Mouse (Mus musculus): ENCODE measurements around the gene Ltbp1. TPM values are rescaled to one million over a fixed set of nuclear protein-coding genes. Genes with fewer than 3 reads are reported as not detected.

The Ltbp1 gene
- polyA plus RNA-seq, 1 experiment from 2014 or later = 6.7 TPM

DNA sequence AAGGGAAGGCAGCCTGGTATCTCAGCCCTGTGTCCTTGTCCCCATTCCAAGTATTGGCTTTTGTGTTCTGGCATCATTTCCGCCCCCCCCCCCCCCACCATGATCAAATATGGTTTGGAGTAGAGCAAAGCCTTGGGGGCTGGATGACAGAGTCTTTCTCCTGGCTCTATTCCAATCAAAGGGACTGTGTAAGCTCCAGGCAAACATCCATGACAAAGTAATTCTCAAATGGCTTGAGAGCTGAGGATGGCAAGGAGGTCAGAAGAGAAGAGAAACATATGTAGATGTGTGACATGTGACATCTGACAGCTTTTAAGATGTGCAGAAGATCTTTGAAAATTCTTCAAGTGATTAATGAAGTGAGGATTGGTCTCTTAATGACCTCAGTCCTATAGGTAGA lies 22.5 kb upstream of the Ltbp1 start:
- WGBS = 71% methylated on average over 1 of the region's 1 CpGs
- no peaks in the 10 kb centered on the region for H3K9me3 ChIP-seq

GRCm38 (mm10) chr17:74984071-74984470 lies 21.3 kb upstream of the Ltbp1 start:
- no peak for ATAC-seq (ENCODE audit: low FRiP score, low read depth)
- Histone ChIP-seq H3K27me3 (no peaks in the 10 kb centered on the region), H3K27ac (replicated peaks) (no peak overlapping the region), H3K9ac (replicated peaks) (no peak overlapping the region), H3K36me3 (no peaks in the 10 kb centered on the region), H3K4me2 (replicated peaks) (no peak overlapping the region), H3K9me3 (no peaks in the 10 kb centered on the region), H3K4me3 (no peak overlapping the region), H3K4me1 (no peaks in the 10 kb centered on the region)
- 70% methylated on average over 1 of the region's 1 CpGs for WGBS

More for the DNA sequence above, 22.5 kb upstream of the Ltbp1 start:
- no peak for ATAC-seq (ENCODE audit: low FRiP score, low read depth)
- Histone ChIP-seq H3K9ac (replicated peaks) (no peak overlapping the region), H3K27ac (replicated peaks) (no peak overlapping the region), H3K4me3 (no peak overlapping the region), H3K4me1 (no peaks in the 10 kb centered on the region), H3K36me3 (no peaks in the 10 kb centered on the region), H3K4me2 (replicated peaks) (no peak overlapping the region), H3K27me3 (no peaks in the 10 kb centered on the region)

DNA sequence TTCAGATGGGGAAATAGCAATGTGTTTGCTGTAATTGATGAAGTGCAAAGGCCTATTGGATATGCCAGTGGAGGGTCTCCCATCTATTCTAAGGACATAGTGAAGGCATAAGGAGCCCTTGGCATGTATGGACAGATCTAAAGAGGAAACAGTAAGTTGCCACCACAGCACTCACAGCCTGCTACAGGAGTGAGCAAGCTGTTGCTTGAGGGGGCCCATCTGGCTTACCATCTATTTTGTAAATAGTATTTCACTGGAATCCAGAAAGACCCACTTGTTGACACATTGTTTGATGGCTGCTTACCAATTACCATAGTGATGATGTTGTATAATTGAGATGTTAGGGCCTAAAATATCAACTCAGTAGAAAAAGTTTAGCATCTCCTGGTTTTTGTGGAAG lies 20.7 kb upstream of the Ltbp1 start:
- Histone ChIP-seq H3K36me3 (no peaks in the 10 kb centered on the region), H3K4me1 (no peaks in the 10 kb centered on the region), H3K4me2 (replicated peaks) (no peak overlapping the region), H3K9ac (replicated peaks) (no peak overlapping the region), H3K27me3 (no peaks in the 10 kb centered on the region), H3K4me3 (no peak overlapping the region), H3K9me3 (no peaks in the 10 kb centered on the region), H3K27ac (replicated peaks) (no peak overlapping the region)
- ATAC-seq (ENCODE audit: low FRiP score, low read depth) = no peak

DNA sequence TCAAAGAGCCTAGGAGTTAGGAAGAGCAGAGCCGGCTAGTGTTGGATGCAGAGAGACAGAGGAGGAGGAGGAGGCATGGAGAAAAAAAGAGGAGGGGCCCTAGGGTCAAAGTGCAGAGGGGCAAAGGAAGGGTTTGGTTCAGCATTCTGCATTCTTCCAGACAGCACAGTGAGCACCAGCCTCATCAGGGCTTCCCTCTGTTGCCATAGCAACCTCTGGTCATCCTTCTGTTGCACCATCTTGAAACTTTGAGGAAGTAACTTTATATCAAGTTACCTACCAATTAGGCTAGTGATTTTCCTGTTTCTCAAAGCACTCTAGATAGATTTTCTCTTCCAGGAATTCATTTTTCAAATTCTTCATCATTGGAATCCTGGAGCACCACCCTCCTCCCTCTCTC lies 18.3 kb upstream of the Ltbp1 start:
- WGBS = 36% methylated on average over 1 of the region's 1 CpGs
- H3K9me3 ChIP-seq = no peaks in the 10 kb centered on the region
- no peak overlapping the region for H3K4me3 ChIP-seq
- H3K36me3 ChIP-seq = no peaks in the 10 kb centered on the region
- ATAC-seq (ENCODE audit: low FRiP score, low read depth) = no peak
- no peaks in the 10 kb centered on the region for H3K4me1 ChIP-seq
- no peak overlapping the region for H3K9ac ChIP-seq (replicated peaks)
- no peak overlapping the region for H3K27ac ChIP-seq (replicated peaks)
- H3K4me2 ChIP-seq (replicated peaks) = no peak overlapping the region
- 0 out of 2 replicates have a peak, but pooled peaks cover 4% of the 10 kb centered on the region for H3K27me3 ChIP-seq

- WGBS = 91% methylated on average over 4 of the region's 4 CpGs
- ATAC-seq (ENCODE audit: low FRiP score, low read depth) = no peak
Measured at GRCm38 (mm10) chr17:74989691-74990090, 15.7 kb upstream of the Ltbp1 start.

DNA sequence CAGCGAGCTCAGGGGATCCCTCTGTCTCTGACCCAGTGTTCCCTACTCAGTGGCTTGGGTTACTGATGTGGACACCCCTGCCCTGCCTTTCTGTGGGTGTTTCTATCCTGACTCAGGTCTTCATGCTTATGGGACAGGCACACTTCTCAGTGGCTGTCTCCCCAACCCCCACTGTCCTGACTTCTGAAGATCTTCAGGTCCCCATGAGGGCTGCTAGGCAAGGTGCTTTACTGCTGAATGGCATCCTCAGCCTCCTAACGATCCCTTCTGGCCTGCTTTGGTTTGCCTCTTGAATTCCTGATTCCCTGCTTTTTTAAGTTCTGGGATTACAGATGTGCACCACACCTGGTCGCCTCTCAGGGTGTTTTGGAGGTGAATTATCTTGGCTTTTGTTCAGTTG lies 14.8 kb upstream of the Ltbp1 start:
- 86% methylated on average over 3 of the region's 3 CpGs for WGBS
- no peaks in the 10 kb centered on the region for H3K9me3 ChIP-seq
- ATAC-seq (ENCODE audit: low FRiP score, low read depth) = no peak
- H3K27ac ChIP-seq (replicated peaks) = no peak overlapping the region
- H3K9ac ChIP-seq (replicated peaks) = no peak overlapping the region
- H3K4me2 ChIP-seq (replicated peaks) = no peak overlapping the region
- peaks cover 7% of the 10 kb centered on the region; the same call in 1 of the 2 replicates for H3K27me3 ChIP-seq
- no peaks in the 10 kb centered on the region for H3K36me3 ChIP-seq
- no peak overlapping the region for H3K4me3 ChIP-seq
- peaks cover 15% of the 10 kb centered on the region for H3K4me1 ChIP-seq

More at GRCm38 (mm10) chr17:74989691-74990090, 15.7 kb upstream of the Ltbp1 start:
- Histone ChIP-seq H3K36me3 (no peaks in the 10 kb centered on the region), H3K4me1 (peaks cover 8% of the 10 kb centered on the region), H3K27ac (replicated peaks) (no peak overlapping the region), H3K4me2 (replicated peaks) (no peak overlapping the region), H3K4me3 (no peak overlapping the region), H3K9me3 (no peaks in the 10 kb centered on the region), H3K9ac (replicated peaks) (no peak overlapping the region), H3K27me3 (peaks cover 7% of the 10 kb centered on the region; the same call in 1 of the 2 replicates)

DNA sequence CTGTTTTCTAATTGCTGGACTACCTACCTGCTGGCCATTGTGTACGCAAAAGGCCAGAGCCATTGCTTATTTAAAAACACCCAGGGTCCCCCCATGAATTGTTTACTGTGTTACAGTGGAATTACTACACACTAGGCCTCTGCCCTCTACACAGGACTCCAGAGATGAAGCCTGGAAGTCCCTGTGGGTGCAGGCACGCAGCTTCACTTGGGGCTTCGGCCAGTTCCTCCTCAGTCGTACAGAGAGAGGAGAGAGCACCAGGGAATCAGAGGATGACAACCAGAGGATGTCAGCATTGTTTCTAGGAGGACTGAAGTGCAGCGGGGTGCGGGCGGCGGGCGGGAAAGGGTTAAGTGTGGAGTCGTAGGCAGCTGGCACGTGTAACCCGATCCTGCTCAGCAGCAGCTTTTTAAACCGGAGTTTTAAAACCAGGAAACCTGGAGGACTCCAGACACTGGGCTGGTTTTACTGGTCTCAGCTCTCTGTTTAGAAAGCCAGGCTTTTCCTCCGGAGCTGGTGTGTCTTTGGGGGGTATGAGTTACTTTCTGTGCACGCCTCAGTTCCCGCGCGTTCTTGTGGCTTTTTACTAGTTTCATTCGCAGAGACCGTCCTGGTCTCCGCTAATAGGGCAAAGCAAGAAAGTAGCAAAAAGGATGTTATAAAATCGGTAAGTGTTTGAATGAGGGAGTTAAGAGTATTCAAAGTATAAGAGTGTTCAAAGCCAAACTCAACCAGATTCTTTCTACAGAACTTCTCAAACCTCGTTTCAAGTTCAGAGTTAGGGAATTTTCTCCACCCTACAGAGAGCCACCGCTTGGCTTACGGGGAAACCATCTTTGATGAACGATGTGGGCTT lies 11.4 kb upstream of the Ltbp1 start:
- peak overlapping the region; percentile 29 for H3K9ac ChIP-seq (replicated peaks)
- ATAC-seq (ENCODE audit: low FRiP score, low read depth) = peak; percentile 83
- H3K4me1 ChIP-seq = peaks cover 15% of the 10 kb centered on the region
- WGBS = 2% methylated on average over 26 of the region's 26 CpGs
- H3K27me3 ChIP-seq = peaks cover 7% of the 10 kb centered on the region; the same call in 1 of the 2 replicates
- H3K27ac ChIP-seq (replicated peaks) = peak overlapping the region; percentile 50; the same call in 1 of the 2 replicates
- H3K9me3 ChIP-seq = no peaks in the 10 kb centered on the region
- no peaks in the 10 kb centered on the region for H3K36me3 ChIP-seq
- H3K4me3 ChIP-seq = peak overlapping the region; percentile 33
- peak overlapping the region; percentile 55 for H3K4me2 ChIP-seq (replicated peaks)

DNA sequence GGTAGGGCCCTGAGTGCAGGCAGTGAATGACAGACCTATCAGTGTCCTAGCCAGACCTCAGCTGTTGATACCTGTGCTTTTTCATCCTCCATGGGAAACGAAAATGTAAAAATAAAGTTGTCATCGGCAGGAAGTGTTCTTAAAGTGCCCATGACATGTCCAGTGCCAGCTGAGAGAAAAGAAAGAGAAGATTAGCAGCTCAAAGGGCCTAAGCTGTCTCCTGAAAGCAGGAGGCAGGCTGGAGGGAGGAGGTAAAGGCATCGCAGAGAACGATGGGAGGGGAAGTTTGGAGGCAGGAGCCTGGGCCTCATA lies 10.8 kb upstream of the Ltbp1 start:
- Histone ChIP-seq H3K9me3 (no peaks in the 10 kb centered on the region), H3K4me3 (peak overlapping the region; percentile 33; the same call in 1 of the 2 replicates), H3K4me2 (replicated peaks) (peak overlapping the region; percentile 55), H3K27ac (replicated peaks) (peak overlapping the region; percentile 50; the same call in 1 of the 2 replicates), H3K36me3 (no peaks in the 10 kb centered on the region), H3K27me3 (peaks cover 7% of the 10 kb centered on the region; the same call in 1 of the 2 replicates), H3K4me1 (peaks cover 15% of the 10 kb centered on the region), H3K9ac (replicated peaks) (no peak overlapping the region)
- ATAC-seq (ENCODE audit: low FRiP score, low read depth) = peak; percentile 28
- 0% methylated on average over 4 of the region's 4 CpGs for WGBS

GRCm38 (mm10) chr17:74995266-74995665 lies 10.1 kb upstream of the Ltbp1 start:
- no peaks in the 10 kb centered on the region for H3K36me3 ChIP-seq
- no peak overlapping the region for H3K9ac ChIP-seq (replicated peaks)
- no peak for ATAC-seq (ENCODE audit: low FRiP score, low read depth)
- H3K4me3 ChIP-seq = no peak overlapping the region
- H3K27me3 ChIP-seq = peaks cover 7% of the 10 kb centered on the region; the same call in 1 of the 2 replicates
- H3K27ac ChIP-seq (replicated peaks) = no peak overlapping the region
- peaks cover 15% of the 10 kb centered on the region for H3K4me1 ChIP-seq
- 37% methylated on average over 3 of the region's 3 CpGs for WGBS
- H3K4me2 ChIP-seq (replicated peaks) = no peak overlapping the region; the same call in 1 of the 2 replicates
- H3K9me3 ChIP-seq = no peaks in the 10 kb centered on the region

DNA sequence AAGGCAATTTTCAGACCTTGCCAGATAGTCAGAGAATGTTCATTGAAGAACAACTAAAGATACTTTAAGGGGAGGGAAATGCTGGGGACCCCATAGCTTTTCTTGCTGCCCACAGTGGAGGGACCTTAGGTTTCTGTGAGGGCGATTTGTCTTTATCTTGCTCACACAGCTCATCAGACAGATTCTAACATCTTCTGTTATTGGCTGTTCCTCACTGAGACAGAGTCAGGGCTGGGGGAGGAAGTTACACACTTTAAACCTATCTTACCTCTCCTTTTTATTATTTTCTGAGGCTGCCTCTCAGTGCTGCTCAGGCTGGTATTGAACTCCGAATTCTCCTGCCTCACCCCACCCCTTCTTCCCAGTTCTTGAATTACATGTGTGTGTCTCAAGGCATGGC lies 5.3 kb upstream of the Ltbp1 start:
- peaks cover 4% of the 10 kb centered on the region for H3K4me1 ChIP-seq
- 80% methylated on average over 2 of the region's 2 CpGs for WGBS
- ATAC-seq (ENCODE audit: low FRiP score, low read depth) = no peak

DNA sequence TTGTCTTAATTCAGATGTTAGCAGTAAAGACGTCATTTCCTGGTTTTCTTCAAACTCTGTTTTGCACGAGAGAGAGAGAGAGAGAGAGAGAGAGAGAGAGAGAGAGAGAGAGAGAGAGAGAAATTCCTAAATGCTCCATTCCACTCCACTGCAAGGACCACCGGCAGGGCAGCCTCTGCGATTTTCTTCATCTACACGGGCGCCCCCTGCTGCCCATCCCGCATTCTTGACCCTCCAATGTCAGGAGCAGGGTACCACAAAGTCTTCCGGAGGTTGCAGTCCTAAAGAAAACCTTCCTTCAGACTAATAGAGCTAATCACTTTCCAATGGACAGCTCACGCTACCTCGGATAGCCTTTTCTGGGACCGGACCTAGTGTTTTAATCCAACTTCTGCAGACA lies 548 bp upstream of the Ltbp1 start:
- Histone ChIP-seq H3K4me1 (peaks cover 9% of the 10 kb centered on the region; the same call in 1 of the 2 replicates), H3K4me2 (replicated peaks) (peak overlapping the region; percentile 99), H3K27me3 (peaks cover 21% of the 10 kb centered on the region), H3K9ac (replicated peaks) (peak overlapping the region; percentile 81), H3K36me3 (no peaks in the 10 kb centered on the region), H3K4me3 (peak overlapping the region; percentile 81), H3K9me3 (no peaks in the 10 kb centered on the region), H3K27ac (replicated peaks) (no peak overlapping the region)
- 0% methylated on average over 11 of the region's 11 CpGs for WGBS
- peak; percentile 77 for ATAC-seq (ENCODE audit: low FRiP score, low read depth)

More for the DNA sequence above, 5.3 kb upstream of the Ltbp1 start:
- Histone ChIP-seq H3K4me3 (no peak overlapping the region), H3K36me3 (no peaks in the 10 kb centered on the region), H3K27ac (replicated peaks) (no peak overlapping the region), H3K9ac (replicated peaks) (no peak overlapping the region), H3K9me3 (no peaks in the 10 kb centered on the region), H3K27me3 (peaks cover 10% of the 10 kb centered on the region; the same call in 1 of the 2 replicates), H3K4me2 (replicated peaks) (no peak overlapping the region)
